Comparison of ENCODE assay signal across 16 mouse cellular contexts in genomic region chr10:112543051-112543450, GRCm38 (mm10).
"Had no signal": no experiment of that assay in that cellular context is flagged by ENCODE, and none has a peak within 500 bp of the region (broad histone marks: within the 10 kb centered on the region; RNA-seq: fewer than 3 reads in every experiment).

No protein-coding gene starts in this region.

- DNase-seq: cerebellum, adult 9-10 months; cerebellum, adult 9-11 months; cerebellum, postnatal 10 days; cerebellum, postnatal 14 days; cerebellum, postnatal 25 days; cerebellum, postnatal 36 days; embryo, embryonic 11 days; forebrain, postnatal 0 days; gastrocnemius, adult 2 months; gastrocnemius, postnatal 10 days; gastrocnemius, postnatal 14 days; gastrocnemius, postnatal 25 days; gastrocnemius, postnatal 36 days; heart, adult 11 months; heart, adult 18-20 months; heart, adult 2 months had no signal
